Mouse (Mus musculus) olfactory bulb, adult 2 months (tissue): Measurements from ENCODE around the gene Acox3.

ENCODE experiments used
- CTCF ChIP-seq: fragments of 200-500 bp; IDR thresholded peaks from 2 replicates; pipeline ENCODE4 v1.5.1; 2012; ENCODE audit warnings: low read depth, mild to moderate bottlenecking, low read length, moderate library complexity; ENCODE audit not compliant: insufficient read depth
- POLR2A ChIP-seq: fragments of 200-500 bp; IDR thresholded peaks from 2 replicates; pipeline ENCODE4 v1.6.1; 2012; ENCODE audit warnings: mild to moderate bottlenecking, low read depth, low read length, moderate library complexity; ENCODE audit not compliant: insufficient read depth

DNA sequence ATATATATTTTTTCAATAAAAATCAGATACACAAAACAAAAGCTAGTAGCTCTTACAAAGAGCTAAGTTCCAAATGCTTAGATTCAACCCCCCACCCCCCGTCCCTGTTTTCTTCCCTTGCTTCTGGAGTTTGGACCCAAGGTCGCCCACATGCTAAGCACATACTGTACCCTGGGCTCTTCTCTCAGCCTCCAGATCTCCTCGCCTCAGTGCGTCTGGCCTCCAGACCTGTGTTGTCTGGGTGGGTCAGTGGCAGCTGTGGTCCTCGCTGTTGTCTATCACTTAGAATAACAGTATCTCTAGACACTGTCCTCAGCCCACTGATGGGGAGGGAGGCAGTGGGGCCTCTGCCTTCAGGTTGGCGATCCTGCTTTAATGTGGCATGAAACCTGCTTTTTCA, 10.4 kb downstream of the Acox3 start:
- TF ChIP-seq CTCF (no peak), POLR2A (no peak)
